Mouse (Mus musculus) cerebellum, adult 2 months (tissue): Measurements from ENCODE around the gene Slc1a3.

ENCODE experiments used
- CTCF ChIP-seq: fragments of 200-500 bp; IDR thresholded peaks from 2 replicates; pipeline ENCODE4 v1.5.1; 2011; ENCODE audit warnings: low read depth, mild to moderate bottlenecking, control low read depth, low read length, moderate library complexity, borderline replicate concordance; ENCODE audit not compliant: insufficient read depth
- POLR2A ChIP-seq: fragments of 200-500 bp; IDR thresholded peaks from 2 replicates; pipeline ENCODE4 v1.6.1; 2011; ENCODE audit warnings: low read length, control low read depth, borderline replicate concordance; ENCODE audit not compliant: insufficient read depth

GRCm38 (mm10) chr15:8738156-8738555 lies 27.6 kb upstream of the Slc1a3 start:
- TF ChIP-seq POLR2A = no peak
- no peak for TF ChIP-seq CTCF
